Mouse (Mus musculus) forebrain, postnatal 0 days (tissue): ENCODE data around the gene Fam72a. TPM values are rescaled to one million over a fixed set of nuclear protein-coding genes. Genes with fewer than 3 reads are reported as not detected.
A peak's percentile ranks its signal among the peaks of the same experiment; 100 is the strongest.

Experiments
- ATAC-seq: fragments of 200-750 bp; cut with Nextera tagmentation; 2 replicates; pipeline ENCODE4 v1.8.0; 2017; ENCODE audit warnings: mild to moderate bottlenecking, moderate library complexity
- DNase-seq: peaks from one replicate; pipeline ENCODE4 v3.0.0-alpha.2; 2015
- H3K27ac ChIP-seq: fragments of 300-500 bp; sonication (generic); 2 replicates; pipeline ENCODE4 v1.5.1; 2014; ENCODE audit warnings: low read depth, mild to moderate bottlenecking, antibody characterized with exemption, low read length, moderate library complexity, mixed read lengths
- H3K27me3 ChIP-seq: fragments of 300-500 bp; sonication (generic); 2 replicates; pipeline ENCODE4 v1.6.1; 2014; ENCODE audit warnings: mild to moderate bottlenecking, low read length, mixed read lengths; ENCODE audit not compliant: insufficient read depth
- H3K36me3 ChIP-seq: fragments of 300-500 bp; sonication (generic); 2 replicates; pipeline ENCODE4 v1.6.1; 2014; ENCODE audit warnings: mild to moderate bottlenecking, moderate library complexity; ENCODE audit not compliant: insufficient read depth
- H3K4me1 ChIP-seq: fragments of 300-500 bp; sonication (generic); 2 replicates; pipeline ENCODE4 v1.6.1; 2014; ENCODE audit warnings: antibody characterized with exemption; ENCODE audit not compliant: insufficient read depth
- H3K4me2 ChIP-seq: fragments of 300-500 bp; sonication (generic); 2 replicates; pipeline ENCODE4 v1.6.1; 2014; ENCODE audit warnings: low read depth, mild to moderate bottlenecking, moderate library complexity
- H3K4me3 ChIP-seq: fragments of 300-500 bp; sonication (generic); 2 replicates; pipeline ENCODE4 v1.5.1; 2014; ENCODE audit warnings: low read depth, low read length, mixed read lengths
- H3K9ac ChIP-seq: fragments of 300-500 bp; sonication (generic); 2 replicates; pipeline ENCODE4 v1.6.1; 2014; ENCODE audit warnings: mild to moderate bottlenecking
- H3K9me3 ChIP-seq: fragments of 300-500 bp; sonication (generic); 2 replicates; pipeline ENCODE4 v1.6.1; 2016; ENCODE audit warnings: low read length
- CTCF ChIP-seq: sonication (generic); IDR thresholded peaks from 2 replicates; pipeline ENCODE4 v1.5.1; 2016; ENCODE audit warnings: antibody characterized with exemption, control low read depth, low read depth
- WGBS: fragments of 180-500 bp; shearing (Covaris S2); extraction: QIAGEN DNeasy Blood & Tissue Kit; methylation state at CpG from one replicate; pipeline ENCODE4 v1.1.7; 2014; 5-methylcytosine and 5-hydroxymethylcytosine counted together
- polyA plus RNA-seq: library from polyadenylated mRNA; unstranded; fragments of >200 nt; fragmentation: Nextera tagmentation; extraction: Ambion mirVana; gene quantifications from 2 replicates; pipeline ENCODE4 v1.2.1, GENCODE M21; 2015
- total RNA-seq: library from RNA; depleted of rRNA; stranded (reverse); fragments of >200 nt; gene quantifications from 2 replicates; pipeline ENCODE4 v1.2.3, GENCODE M21; 2014

The Fam72a gene
- total and polyA plus RNA-seq, 2 experiments from 2014 or later: 0.86 to 1.5 TPM

GRCm38 (mm10) chr1:131541431-131541830, 13.7 kb downstream of the Fam72a start:
- ATAC-seq (no peak), DNase-seq (no peak)
- Histone ChIP-seq H3K27me3 (no peaks in the 10 kb centered on the region), H3K9ac (no peak overlapping the region), H3K4me3 (no peak overlapping the region), H3K9me3 (no peaks in the 10 kb centered on the region), H3K27ac (no peak overlapping the region), H3K36me3 (no peaks in the 10 kb centered on the region), H3K4me2 (no peak overlapping the region), H3K4me1 (no peaks in the 10 kb centered on the region)
- 69% methylated on average over 3 of the region's 3 CpGs for WGBS
- no peak for TF ChIP-seq CTCF

- H3K4me2 ChIP-seq: no peak overlapping the region
- no peak for ATAC-seq
- no peaks in the 10 kb centered on the region for H3K27me3 ChIP-seq
- H3K4me3 ChIP-seq: no peak overlapping the region
- no peaks in the 10 kb centered on the region for H3K4me1 ChIP-seq
- no peak overlapping the region for H3K9ac ChIP-seq
- no peak for TF ChIP-seq CTCF
- 81% methylated on average over 5 of the region's 5 CpGs for WGBS
- no peaks in the 10 kb centered on the region for H3K9me3 ChIP-seq
- DNase-seq: no peak
- no peaks in the 10 kb centered on the region for H3K36me3 ChIP-seq
- H3K27ac ChIP-seq: no peak overlapping the region
Observed at GRCm38 (mm10) chr1:131541903-131542302, 14.2 kb downstream of the Fam72a start.

GRCm38 (mm10) chr1:131543886-131544565, 16.3 kb downstream of the Fam72a start:
- Histone ChIP-seq H3K9me3 (no peaks in the 10 kb centered on the region), H3K27me3 (no peaks in the 10 kb centered on the region), H3K4me2 (no peak overlapping the region), H3K4me1 (no peaks in the 10 kb centered on the region), H3K9ac (no peak overlapping the region), H3K27ac (no peak overlapping the region), H3K36me3 (no peaks in the 10 kb centered on the region), H3K4me3 (no peak overlapping the region)
- WGBS: 65% methylated on average over 7 of the region's 7 CpGs
- TF ChIP-seq CTCF: no peak
- DNase-seq (peak; percentile 47), ATAC-seq (peak; percentile 42)

GRCm38 (mm10) chr1:131546798-131547690, 19.3 kb downstream of the Fam72a start:
- Histone ChIP-seq H3K4me2 (no peak overlapping the region), H3K9ac (no peak overlapping the region), H3K36me3 (no peaks in the 10 kb centered on the region), H3K9me3 (no peaks in the 10 kb centered on the region), H3K27me3 (no peaks in the 10 kb centered on the region), H3K27ac (no peak overlapping the region), H3K4me1 (no peaks in the 10 kb centered on the region), H3K4me3 (no peak overlapping the region)
- no peak for TF ChIP-seq CTCF
- WGBS: 70% methylated on average over 13 of the region's 13 CpGs
- ATAC-seq: no peak
- no peak for DNase-seq

- DNase-seq: peak; percentile 54
- no peak overlapping the region for H3K4me3 ChIP-seq
- no peak overlapping the region for H3K27ac ChIP-seq
- no peaks in the 10 kb centered on the region for H3K9me3 ChIP-seq
- H3K9ac ChIP-seq: no peak overlapping the region
- H3K36me3 ChIP-seq: no peaks in the 10 kb centered on the region
- peak; percentile 71 for TF ChIP-seq CTCF
- no peaks in the 10 kb centered on the region for H3K4me1 ChIP-seq
- WGBS: 51% methylated on average over 8 of the region's 8 CpGs
- H3K4me2 ChIP-seq: no peak overlapping the region
- no peaks in the 10 kb centered on the region for H3K27me3 ChIP-seq
- ATAC-seq: peak; percentile 70
Observed at GRCm38 (mm10) chr1:131548494-131549365, 21.0 kb downstream of the Fam72a start.

- no peaks in the 10 kb centered on the region for H3K9me3 ChIP-seq
- no peak overlapping the region for H3K4me3 ChIP-seq
- no peak overlapping the region for H3K4me2 ChIP-seq
- ATAC-seq (no peak), DNase-seq (no peak)
- no peaks in the 10 kb centered on the region for H3K4me1 ChIP-seq
- no peaks in the 10 kb centered on the region for H3K36me3 ChIP-seq
- no peaks in the 10 kb centered on the region for H3K27me3 ChIP-seq
- WGBS: 94% methylated on average over 2 of the region's 2 CpGs
- no peak overlapping the region for H3K9ac ChIP-seq
- no peak overlapping the region for H3K27ac ChIP-seq
- no peak for TF ChIP-seq CTCF
Observed at GRCm38 (mm10) chr1:131551956-131552355, 24.3 kb downstream of the Fam72a start.

- H3K27ac ChIP-seq: no peak overlapping the region
- ATAC-seq (no peak), DNase-seq (no peak)
- no peak overlapping the region for H3K4me2 ChIP-seq
- H3K4me3 ChIP-seq: no peak overlapping the region
- no peak for TF ChIP-seq CTCF
- H3K27me3 ChIP-seq: no peaks in the 10 kb centered on the region
- H3K4me1 ChIP-seq: no peaks in the 10 kb centered on the region
- H3K36me3 ChIP-seq: no peaks in the 10 kb centered on the region
- no peak overlapping the region for H3K9ac ChIP-seq
- H3K9me3 ChIP-seq: no peaks in the 10 kb centered on the region
Observed at GRCm38 (mm10) chr1:131553428-131553827, 25.7 kb downstream of the Fam72a start.
